Mouse (Mus musculus) neural tube, embryonic 12.5 days (tissue): Measurements from ENCODE around the gene Mark1. TPM values are rescaled to one million over a fixed set of nuclear protein-coding genes. Genes with fewer than 3 reads are reported as not detected.

Source experiments
- ATAC-seq: fragments of 200-750 bp; cut with Nextera tagmentation; 2 replicates; pipeline ENCODE4 v1.8.0; 2017; ENCODE audit warnings: low read depth, mild to moderate bottlenecking, moderate TSS enrichment, moderate library complexity; ENCODE audit not compliant: low FRiP score
- H3K27ac ChIP-seq: fragments of 300-500 bp; sonication (generic); 2 replicates; pipeline ENCODE4 v1.5.1; 2016
- H3K27me3 ChIP-seq: fragments of 300-500 bp; sonication (generic); replicated peaks from 2 replicates; pipeline ENCODE4 v1.6.1; 2016; ENCODE audit warnings: mild to moderate bottlenecking
- H3K36me3 ChIP-seq: fragments of 300-500 bp; sonication (generic); 2 replicates; pipeline ENCODE4 v1.6.1; 2016; ENCODE audit warnings: mild to moderate bottlenecking
- H3K4me1 ChIP-seq: fragments of 300-500 bp; sonication (generic); 2 replicates; pipeline ENCODE4 v1.6.1; 2016
- H3K4me2 ChIP-seq: fragments of 300-500 bp; sonication (generic); replicated peaks from 2 replicates; pipeline ENCODE4 v1.6.1; 2016; ENCODE audit warnings: mild to moderate bottlenecking
- H3K4me3 ChIP-seq: fragments of 300-500 bp; sonication (generic); 2 replicates; pipeline ENCODE4 v1.5.1; 2016
- H3K9ac ChIP-seq: fragments of 300-500 bp; sonication (generic); 2 replicates; pipeline ENCODE4 v1.6.1; 2016; ENCODE audit warnings: mild to moderate bottlenecking
- H3K9me3 ChIP-seq: fragments of 300-500 bp; sonication (generic); 2 replicates; pipeline ENCODE4 v1.6.1; 2016; ENCODE audit warnings: mild to moderate bottlenecking
- WGBS: fragments of 180-500 bp; shearing (Covaris S2); methylation state at CpG from one replicate; pipeline ENCODE4 v1.1.7; 2016; 5-methylcytosine and 5-hydroxymethylcytosine counted together
- polyA plus RNA-seq: library from polyadenylated mRNA; unstranded; fragments of >200 nt; fragmentation: Nextera tagmentation; extraction: Ambion mirVana; gene quantifications from 2 replicates; pipeline ENCODE4 v1.2.1, GENCODE M21; 2016

The Mark1 gene
- polyA plus RNA-seq, 1 experiment from 2014 or later = 13.3 TPM

DNA sequence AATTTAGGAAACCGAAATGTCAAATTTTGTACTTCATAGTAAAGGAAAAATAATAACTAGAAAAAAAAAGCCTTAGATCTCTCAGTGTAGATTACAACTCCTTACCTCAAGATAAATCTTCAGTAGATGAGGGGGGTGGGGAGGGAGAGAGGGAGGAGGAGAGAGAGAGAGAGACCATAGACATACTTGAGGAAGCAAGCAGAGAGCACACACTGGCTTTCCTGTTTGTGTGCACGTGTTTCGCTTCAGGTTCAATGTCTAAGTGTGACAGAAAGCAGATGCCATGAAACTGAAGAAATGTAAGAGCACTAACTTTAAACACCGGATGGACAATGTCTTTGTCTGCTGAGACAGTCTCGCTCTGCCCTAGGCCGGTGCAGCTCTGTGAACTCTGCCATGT lies 41.0 kb downstream of the Mark1 start:
- no peak for ATAC-seq
- Histone ChIP-seq H3K4me2 (no peak overlapping the region), H3K36me3 (peaks cover 3% of the 10 kb centered on the region; the same call in 1 of the 2 replicates), H3K27ac (no peak overlapping the region), H3K27me3 (no peaks in the 10 kb centered on the region), H3K4me3 (no peak overlapping the region), H3K9ac (no peak overlapping the region), H3K4me1 (no peaks in the 10 kb centered on the region), H3K9me3 (peaks cover 19% of the 10 kb centered on the region)
- 90% methylated on average over 6 of the region's 6 CpGs for WGBS

DNA sequence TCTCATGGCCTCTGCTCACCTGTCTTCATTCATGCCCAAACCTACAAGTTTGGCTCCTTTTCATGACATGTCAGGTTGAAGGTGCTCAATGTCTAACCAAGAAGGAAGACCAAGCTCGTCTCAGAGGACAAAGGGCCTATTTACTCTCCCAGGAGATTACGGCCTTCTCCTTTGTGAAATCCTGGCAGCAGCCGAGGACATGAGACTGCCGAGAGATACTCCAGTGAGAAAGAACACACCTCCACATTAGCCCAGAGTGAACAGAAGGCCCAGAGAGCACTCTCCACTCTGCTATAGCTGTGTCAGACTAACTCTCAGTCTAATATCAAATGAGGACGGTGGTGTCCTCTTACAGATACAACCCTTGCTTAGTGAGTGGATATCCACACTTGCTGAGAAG lies 47.6 kb downstream of the Mark1 start:
- Histone ChIP-seq H3K36me3 (no peaks in the 10 kb centered on the region; the same call in 1 of the 2 replicates), H3K27ac (no peak overlapping the region)

GRCm38 (mm10) chr1:184951057-184951456 lies 48.3 kb downstream of the Mark1 start:
- WGBS = 88% methylated on average over 11 of the region's 11 CpGs
- Histone ChIP-seq H3K36me3 (no peaks in the 10 kb centered on the region; the same call in 1 of the 2 replicates), H3K27me3 (no peaks in the 10 kb centered on the region), H3K27ac (no peak overlapping the region), H3K4me1 (no peaks in the 10 kb centered on the region; the same call in 1 of the 2 replicates), H3K9ac (no peak overlapping the region), H3K4me2 (no peak overlapping the region), H3K4me3 (no peak overlapping the region), H3K9me3 (no peaks in the 10 kb centered on the region)
- ATAC-seq = no peak

More for the DNA sequence above, 47.6 kb downstream of the Mark1 start:
- 36% methylated on average over 5 of the region's 5 CpGs for WGBS
- Histone ChIP-seq H3K4me3 (no peak overlapping the region), H3K4me1 (no peaks in the 10 kb centered on the region; the same call in 1 of the 2 replicates), H3K9me3 (peaks cover 1% of the 10 kb centered on the region), H3K9ac (no peak overlapping the region), H3K27me3 (no peaks in the 10 kb centered on the region), H3K4me2 (no peak overlapping the region)
- ATAC-seq = no peak

DNA sequence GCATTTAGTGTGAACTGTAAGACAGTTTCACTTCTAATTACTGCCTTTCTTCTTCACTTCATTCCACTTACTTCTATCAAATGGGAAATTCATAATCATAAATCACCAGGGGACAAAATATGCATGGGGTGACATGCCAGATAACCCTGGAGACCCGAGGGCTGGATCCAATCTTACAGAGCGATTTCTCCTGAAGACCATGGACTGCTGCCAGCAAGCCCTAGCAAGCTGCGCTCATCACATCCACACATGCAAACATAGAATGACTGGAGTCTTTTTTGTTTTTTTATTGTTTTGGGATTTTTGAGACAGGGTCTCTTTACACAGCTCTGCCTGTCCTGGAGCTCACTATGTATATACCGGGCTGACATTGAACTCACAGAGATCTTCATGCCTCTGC lies 61.3 kb downstream of the Mark1 start:
- no peak overlapping the region for H3K9ac ChIP-seq
- H3K4me3 ChIP-seq = no peak overlapping the region
- no peak for ATAC-seq
- H3K27me3 ChIP-seq = no peaks in the 10 kb centered on the region
- H3K4me1 ChIP-seq = no peaks in the 10 kb centered on the region
- no peak overlapping the region for H3K4me2 ChIP-seq
- H3K27ac ChIP-seq = no peak overlapping the region
- no peaks in the 10 kb centered on the region; the same call in 1 of the 2 replicates for H3K36me3 ChIP-seq
- 86% methylated on average over 4 of the region's 4 CpGs for WGBS
- H3K9me3 ChIP-seq = no peaks in the 10 kb centered on the region

DNA sequence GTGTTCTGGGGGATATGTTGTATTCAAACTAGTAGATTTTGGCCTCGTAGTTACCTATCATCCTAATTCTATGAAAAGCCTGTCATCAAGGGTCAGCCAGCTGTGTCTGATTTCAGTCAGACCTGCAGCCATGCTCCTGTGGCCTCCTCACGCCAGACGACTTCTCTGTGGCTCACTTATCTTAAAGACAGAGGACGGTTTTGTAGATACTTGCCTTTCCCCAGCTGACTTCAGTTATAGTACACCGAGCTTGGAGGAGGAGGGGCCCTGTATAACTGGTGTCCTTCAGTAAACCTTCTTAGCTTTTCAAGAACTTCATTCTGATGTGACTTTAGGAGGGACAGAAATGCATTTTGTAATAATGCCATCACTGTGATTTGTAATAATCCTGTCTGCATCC lies 63.4 kb downstream of the Mark1 start:
- 78% methylated on average over 5 of the region's 5 CpGs for WGBS
- no peak overlapping the region for H3K27ac ChIP-seq

GRCm38 (mm10) chr1:184935490-184935889 lies 63.9 kb downstream of the Mark1 start:
- Histone ChIP-seq H3K36me3 (no peaks in the 10 kb centered on the region; the same call in 1 of the 2 replicates), H3K27ac (no peak overlapping the region), H3K9ac (no peak overlapping the region), H3K9me3 (no peaks in the 10 kb centered on the region), H3K4me2 (no peak overlapping the region), H3K27me3 (no peaks in the 10 kb centered on the region), H3K4me3 (no peak overlapping the region), H3K4me1 (no peaks in the 10 kb centered on the region)
- 71% methylated on average over 6 of the region's 6 CpGs for WGBS
- ATAC-seq = no peak

More for the DNA sequence above, 63.4 kb downstream of the Mark1 start:
- Histone ChIP-seq H3K27me3 (no peaks in the 10 kb centered on the region), H3K4me1 (no peaks in the 10 kb centered on the region), H3K9ac (no peak overlapping the region), H3K4me2 (no peak overlapping the region), H3K9me3 (no peaks in the 10 kb centered on the region), H3K36me3 (no peaks in the 10 kb centered on the region; the same call in 1 of the 2 replicates), H3K4me3 (no peak overlapping the region)
- no peak for ATAC-seq

DNA sequence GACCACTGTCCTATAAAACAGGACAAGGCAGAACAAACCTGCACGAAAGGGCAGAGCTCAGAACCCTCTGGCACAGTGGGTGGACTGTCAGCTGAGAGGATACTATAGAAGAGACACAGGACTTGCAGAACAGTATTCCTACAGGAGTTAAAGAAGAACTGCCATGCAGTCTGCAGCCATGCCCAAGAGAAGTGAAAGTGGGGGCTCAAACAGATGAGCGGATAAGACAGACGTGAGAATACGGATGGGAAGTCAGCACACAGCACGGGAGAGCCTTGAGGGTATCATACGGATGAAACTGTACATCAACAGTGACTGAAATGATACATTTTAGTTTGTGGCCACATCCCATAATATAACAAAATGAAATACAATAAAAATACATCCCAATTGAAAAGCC lies 68.3 kb downstream of the Mark1 start:
- Histone ChIP-seq H3K4me2 (no peak overlapping the region), H3K4me1 (no peaks in the 10 kb centered on the region), H3K36me3 (peaks cover 13% of the 10 kb centered on the region), H3K27ac (no peak overlapping the region), H3K9ac (no peak overlapping the region), H3K27me3 (no peaks in the 10 kb centered on the region), H3K4me3 (no peak overlapping the region), H3K9me3 (no peaks in the 10 kb centered on the region)
- 93% methylated on average over 6 of the region's 6 CpGs for WGBS
- no peak for ATAC-seq

DNA sequence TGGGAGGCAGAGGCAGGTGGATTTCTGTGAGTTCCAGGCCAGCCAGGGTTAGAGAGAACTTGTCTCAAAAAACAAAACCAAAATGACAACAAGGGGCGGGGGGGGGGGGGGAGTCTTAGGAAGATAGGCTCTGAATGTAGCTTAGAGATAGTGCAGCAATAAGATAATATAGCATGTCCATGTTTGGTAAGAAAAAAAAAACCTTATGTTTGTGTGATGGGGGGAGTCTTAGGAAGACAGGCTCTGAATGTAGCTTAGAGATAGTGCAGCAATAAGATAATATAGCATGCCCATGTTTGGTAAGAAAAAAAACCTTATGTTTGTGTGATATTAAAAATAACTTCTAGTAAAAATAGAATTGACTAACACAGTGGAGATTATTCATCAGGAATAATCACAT lies 71.0 kb downstream of the Mark1 start:
- H3K4me2 ChIP-seq = no peak overlapping the region
- ATAC-seq = no peak
- H3K27ac ChIP-seq = no peak overlapping the region
- H3K36me3 ChIP-seq = peaks cover 17% of the 10 kb centered on the region
- no peaks in the 10 kb centered on the region for H3K9me3 ChIP-seq
- no peak overlapping the region for H3K4me3 ChIP-seq
- WGBS = 69% methylated on average over 1 of the region's 1 CpGs
- no peak overlapping the region for H3K9ac ChIP-seq
- H3K27me3 ChIP-seq = no peaks in the 10 kb centered on the region
- no peaks in the 10 kb centered on the region for H3K4me1 ChIP-seq

GRCm38 (mm10) chr1:184927911-184928310 lies 71.5 kb downstream of the Mark1 start:
- Histone ChIP-seq H3K27me3 (no peaks in the 10 kb centered on the region), H3K4me1 (no peaks in the 10 kb centered on the region), H3K4me3 (no peak overlapping the region), H3K9me3 (no peaks in the 10 kb centered on the region), H3K4me2 (no peak overlapping the region), H3K27ac (no peak overlapping the region), H3K9ac (no peak overlapping the region), H3K36me3 (peaks cover 20% of the 10 kb centered on the region)
- 90% methylated on average over 1 of the region's 1 CpGs for WGBS
- ATAC-seq = no peak

- no peak overlapping the region for H3K27ac ChIP-seq
- no peak for ATAC-seq
- WGBS = 85% methylated on average over 13 of the region's 13 CpGs
- H3K9me3 ChIP-seq = no peaks in the 10 kb centered on the region
- no peak overlapping the region for H3K9ac ChIP-seq
- H3K4me3 ChIP-seq = no peak overlapping the region
- no peaks in the 10 kb centered on the region for H3K4me1 ChIP-seq
- H3K36me3 ChIP-seq = peaks cover 35% of the 10 kb centered on the region
- H3K4me2 ChIP-seq = no peak overlapping the region
- no peaks in the 10 kb centered on the region for H3K27me3 ChIP-seq
Measured at GRCm38 (mm10) chr1:184922824-184923223, 76.5 kb downstream of the Mark1 start.

- Histone ChIP-seq H3K9ac (no peak overlapping the region), H3K27ac (no peak overlapping the region), H3K4me3 (no peak overlapping the region), H3K9me3 (no peaks in the 10 kb centered on the region), H3K4me2 (no peak overlapping the region), H3K4me1 (no peaks in the 10 kb centered on the region), H3K36me3 (peaks cover 31% of the 10 kb centered on the region), H3K27me3 (no peaks in the 10 kb centered on the region)
- WGBS = 89% methylated on average over 5 of the region's 5 CpGs
- ATAC-seq = no peak
Measured at GRCm38 (mm10) chr1:184920057-184920456, 79.3 kb downstream of the Mark1 start.

DNA sequence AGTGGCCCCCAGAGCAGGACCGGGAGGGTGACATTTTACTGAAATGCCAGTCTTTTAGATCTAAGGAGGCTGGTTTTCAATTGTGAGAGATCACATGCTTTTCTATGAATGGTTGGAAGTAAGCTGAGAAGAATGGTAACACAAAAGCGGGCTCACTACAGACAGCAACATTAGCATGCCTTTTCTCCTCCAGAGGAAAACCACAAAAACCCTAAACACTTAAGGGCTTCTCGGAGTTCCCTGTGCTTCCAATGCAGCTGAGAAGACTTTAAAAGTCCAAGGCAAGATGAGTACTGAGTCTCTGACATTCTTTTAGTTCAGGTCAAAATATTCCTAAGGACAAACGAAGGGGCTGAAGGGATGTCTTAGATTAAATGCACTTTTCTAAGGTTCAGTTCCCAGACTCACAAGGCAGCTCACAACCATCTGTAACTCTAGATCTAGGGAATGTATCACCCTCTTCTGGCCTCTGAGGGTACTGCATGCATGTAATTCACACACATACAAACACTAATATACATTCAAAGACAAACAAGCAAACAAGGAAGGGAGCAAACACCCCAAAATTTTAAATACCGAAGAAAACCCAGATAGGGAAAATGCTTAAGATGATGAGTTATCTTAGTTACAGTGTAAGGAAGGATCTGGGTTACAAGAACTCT lies 81.0 kb downstream of the Mark1 start:
- H3K4me1 ChIP-seq = no peaks in the 10 kb centered on the region
- H3K9ac ChIP-seq = no peak overlapping the region
- no peak for ATAC-seq
- H3K27me3 ChIP-seq = no peaks in the 10 kb centered on the region
- no peaks in the 10 kb centered on the region for H3K9me3 ChIP-seq
- H3K27ac ChIP-seq = no peak overlapping the region
- H3K4me2 ChIP-seq = no peak overlapping the region
- H3K4me3 ChIP-seq = no peak overlapping the region
- peaks cover 29% of the 10 kb centered on the region for H3K36me3 ChIP-seq
- WGBS = 88% methylated on average over 5 of the region's 5 CpGs

- H3K4me1 ChIP-seq = no peaks in the 10 kb centered on the region
- 94% methylated on average over 18 of the region's 18 CpGs for WGBS
- no peaks in the 10 kb centered on the region for H3K27me3 ChIP-seq
- H3K9ac ChIP-seq = no peak overlapping the region
- ATAC-seq = no peak
- no peak overlapping the region for H3K27ac ChIP-seq
- no peak overlapping the region for H3K4me3 ChIP-seq
- H3K9me3 ChIP-seq = no peaks in the 10 kb centered on the region
- H3K36me3 ChIP-seq = peaks cover 57% of the 10 kb centered on the region
- H3K4me2 ChIP-seq = no peak overlapping the region
Measured at GRCm38 (mm10) chr1:184912336-184912735, 87.0 kb downstream of the Mark1 start.
